Mouse (Mus musculus) neural tube, embryonic 15.5 days (tissue): ENCODE measurements around the gene Spata33. TPM values are rescaled to one million over a fixed set of nuclear protein-coding genes. Genes with fewer than 3 reads are reported as not detected.
"Not testable (repeated sequence)": the region's sequence is repeated elsewhere in the genome, so short reads cannot be mapped to it uniquely, and the experiment has no call there.

Experiments
- ATAC-seq: fragments of 200-750 bp; cut with Nextera tagmentation; 2 replicates; pipeline ENCODE4 v1.8.0; 2017; ENCODE audit warnings: mild to moderate bottlenecking, moderate TSS enrichment, moderate library complexity; ENCODE audit not compliant: low FRiP score
- H3K27ac ChIP-seq: fragments of 300-500 bp; sonication (generic); replicated peaks from 2 replicates; pipeline ENCODE4 v1.5.1; 2015; ENCODE audit warnings: mild to moderate bottlenecking, inconsistent platforms
- H3K27me3 ChIP-seq: fragments of 300-500 bp; sonication (generic); replicated peaks from 2 replicates; pipeline ENCODE4 v1.6.1; 2015; ENCODE audit warnings: inconsistent platforms
- H3K36me3 ChIP-seq: fragments of 300-500 bp; sonication (generic); 2 replicates; pipeline ENCODE4 v1.6.1; 2015; ENCODE audit warnings: inconsistent platforms
- H3K4me1 ChIP-seq: fragments of 300-500 bp; sonication (generic); 2 replicates; pipeline ENCODE4 v1.6.1; 2015; ENCODE audit warnings: inconsistent platforms
- H3K4me2 ChIP-seq: fragments of 300-500 bp; sonication (generic); 2 replicates; pipeline ENCODE4 v1.6.1; 2015; ENCODE audit warnings: inconsistent platforms, mild to moderate bottlenecking, moderate library complexity
- H3K4me3 ChIP-seq: fragments of 300-500 bp; sonication (generic); replicated peaks from 2 replicates; pipeline ENCODE4 v1.5.1; 2015; ENCODE audit warnings: mild to moderate bottlenecking, inconsistent platforms
- H3K9ac ChIP-seq: fragments of 300-500 bp; sonication (generic); replicated peaks from 2 replicates; pipeline ENCODE4 v1.6.1; 2015; ENCODE audit warnings: mild to moderate bottlenecking, inconsistent platforms
- H3K9me3 ChIP-seq: fragments of 300-500 bp; sonication (generic); replicated peaks from 2 replicates; pipeline ENCODE4 v1.6.1; 2016; ENCODE audit warnings: inconsistent platforms
- WGBS: fragments of 180-500 bp; shearing (Covaris S2); methylation state at CpG from one replicate; pipeline ENCODE4 v1.1.7; 2015; ENCODE audit warnings: mixed read lengths; 5-methylcytosine and 5-hydroxymethylcytosine counted together
- polyA plus RNA-seq: library from polyadenylated mRNA; unstranded; fragments of >200 nt; fragmentation: Nextera tagmentation; extraction: Ambion mirVana; gene quantifications from 2 replicates; pipeline ENCODE4 v1.2.1, GENCODE M21; 2015

Gene Spata33
- polyA plus RNA-seq = 6.5 and 6.6 TPM in 2 replicates

GRCm38 (mm10) chr8:123212321-123213117, at the start of gene Spata33, which contains the start of gene Chmp1a:
Gene Spata33, plus strand, starts transcription at chr8:123212832.
Gene Chmp1a, minus strand, starts transcription at chr8:123212763.
- Histone ChIP-seq H3K36me3 (peaks cover 25% of the 10 kb centered on the region), H3K27ac (peak within 1 kb of the TSS; percentile 66), H3K4me2 (peak within 1 kb of the TSS; percentile 91), H3K9me3 (no peaks in the 10 kb centered on the region), H3K4me1 (peaks cover 30% of the 10 kb centered on the region), H3K4me3 (peak within 1 kb of the TSS; percentile 94), H3K27me3 (no peaks in the 10 kb centered on the region), H3K9ac (peak within 1 kb of the TSS; percentile 99)
- WGBS = under 1% methylated on average over 69 of the region's 76 CpGs
- peak; percentile 95 for ATAC-seq

GRCm38 (mm10) chr8:123181391-123181790, 31.2 kb upstream of the Spata33 start:
- Histone ChIP-seq H3K27me3 (no peaks in the 10 kb centered on the region), H3K36me3 (no peaks in the 10 kb centered on the region), H3K4me3 (no peak overlapping the region), H3K4me2 (no peak overlapping the region), H3K27ac (no peak overlapping the region), H3K4me1 (no peaks in the 10 kb centered on the region), H3K9me3 (no peaks in the 10 kb centered on the region; the same call in 1 of the 2 replicates), H3K9ac (no peak overlapping the region)
- 70% methylated on average over 3 of the region's 3 CpGs for WGBS
- no peak for ATAC-seq

DNA sequence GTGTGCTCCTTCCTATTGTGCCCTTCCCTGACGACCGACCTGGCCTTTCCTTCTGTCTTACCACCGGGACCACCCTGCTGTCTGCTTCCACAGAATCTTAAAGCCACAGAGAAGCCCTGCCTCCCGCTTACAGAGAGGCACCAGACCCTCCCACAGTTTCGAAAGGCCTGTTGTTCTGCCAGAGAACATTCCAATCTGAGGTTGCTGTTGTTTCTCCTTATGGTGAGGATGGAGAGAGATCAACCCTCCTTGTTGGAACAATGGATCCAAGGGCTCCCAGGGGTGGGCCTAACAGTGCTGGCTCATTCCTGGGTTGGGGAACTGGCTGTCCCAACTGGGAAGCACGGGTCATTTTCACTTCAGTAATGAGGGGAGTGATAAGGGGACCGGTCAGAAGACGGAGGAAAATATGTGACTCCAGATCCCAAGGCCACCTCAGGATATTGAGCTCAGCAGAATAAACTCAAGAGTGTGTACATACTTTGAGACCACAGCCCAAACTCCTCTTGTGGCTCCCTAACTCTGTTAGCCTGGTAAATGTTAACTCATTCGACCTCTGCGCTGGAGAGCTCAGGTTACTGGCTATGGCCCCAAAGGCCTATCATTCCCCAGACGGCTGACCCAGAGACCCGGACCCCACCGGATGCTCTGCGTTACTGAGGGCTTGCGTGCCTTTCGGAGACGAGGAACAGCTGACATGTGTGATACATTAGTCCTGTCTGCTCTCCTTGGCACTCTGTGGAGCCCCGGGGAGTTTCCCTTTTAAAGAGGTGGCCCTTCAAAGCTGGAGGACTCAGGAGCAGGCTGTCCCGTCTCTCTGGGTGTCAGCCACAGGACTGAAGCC, 26.8 kb upstream of the Spata33 start, which contains the start of gene Dpep1:
Gene Dpep1, plus strand, starts transcription at position 677 of the 844 bp plus-strand sequence.
- Histone ChIP-seq H3K27me3 (no peaks in the 10 kb centered on the region), H3K9me3 (no peaks in the 10 kb centered on the region), H3K4me2 (no peak within 1 kb of the TSS), H3K36me3 (no peaks in the 10 kb centered on the region), H3K4me3 (no peak within 1 kb of the TSS), H3K27ac (no peak within 1 kb of the TSS), H3K9ac (no peak within 1 kb of the TSS), H3K4me1 (peaks cover 3% of the 10 kb centered on the region; the same call in 1 of the 2 replicates)
- WGBS = 51% methylated on average over 19 of the region's 19 CpGs
- ATAC-seq = no peak

DNA sequence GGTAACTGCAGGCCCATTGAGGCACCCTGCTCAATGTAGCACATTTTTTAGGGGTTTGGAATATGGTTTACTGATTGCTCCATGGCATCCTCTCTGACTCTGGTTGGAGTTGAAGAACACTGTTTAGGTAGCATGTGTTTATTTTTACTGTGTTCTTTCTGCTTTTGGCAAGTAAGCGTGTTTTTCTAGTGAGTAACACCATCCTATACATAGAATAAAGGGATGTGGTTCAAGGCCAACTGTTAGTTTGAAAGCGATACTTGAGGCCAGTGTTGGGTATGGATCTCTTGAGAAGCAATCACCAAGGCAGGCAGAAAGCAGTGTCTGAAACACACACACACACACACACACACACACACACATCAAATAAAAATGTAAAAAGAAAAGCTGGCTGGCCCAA, 24.6 kb upstream of the Spata33 start:
- Histone ChIP-seq H3K27me3 (no peaks in the 10 kb centered on the region), H3K4me3 (no peak overlapping the region), H3K4me2 (no peak overlapping the region), H3K36me3 (no peaks in the 10 kb centered on the region), H3K9ac (no peak overlapping the region), H3K27ac (no peak overlapping the region), H3K9me3 (no peaks in the 10 kb centered on the region), H3K4me1 (peaks cover 7% of the 10 kb centered on the region; the same call in 1 of the 2 replicates)
- ATAC-seq = no peak
- WGBS = 89% methylated on average over 2 of the region's 2 CpGs

DNA sequence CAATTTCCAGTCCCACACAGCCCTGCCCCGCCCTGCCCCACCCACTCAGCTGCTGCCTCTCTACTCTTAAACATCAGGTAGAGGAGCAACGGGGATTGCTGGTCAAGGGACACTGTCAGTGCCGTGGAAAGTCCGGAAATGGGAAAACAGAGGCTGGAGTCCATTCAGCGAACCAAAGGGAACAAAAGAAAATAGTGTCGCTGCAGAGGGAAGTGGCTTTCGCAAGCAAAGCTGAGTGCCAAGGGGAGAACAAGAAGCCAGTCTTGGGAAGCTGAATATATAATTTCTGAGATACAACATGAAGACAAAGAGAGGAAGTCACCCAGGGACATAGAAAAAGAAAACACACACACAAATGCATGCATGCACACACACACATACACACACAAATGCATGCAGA, 23.8 kb upstream of the Spata33 start:
- no peak for ATAC-seq
- no peak overlapping the region for H3K4me2 ChIP-seq
- no peak overlapping the region for H3K9ac ChIP-seq
- no peaks in the 10 kb centered on the region for H3K27me3 ChIP-seq
- H3K4me3 ChIP-seq = no peak overlapping the region
- WGBS = 80% methylated on average over 7 of the region's 7 CpGs
- peaks cover 7% of the 10 kb centered on the region; the same call in 1 of the 2 replicates for H3K4me1 ChIP-seq
- no peak overlapping the region for H3K27ac ChIP-seq
- no peaks in the 10 kb centered on the region for H3K36me3 ChIP-seq
- H3K9me3 ChIP-seq = no peaks in the 10 kb centered on the region

DNA sequence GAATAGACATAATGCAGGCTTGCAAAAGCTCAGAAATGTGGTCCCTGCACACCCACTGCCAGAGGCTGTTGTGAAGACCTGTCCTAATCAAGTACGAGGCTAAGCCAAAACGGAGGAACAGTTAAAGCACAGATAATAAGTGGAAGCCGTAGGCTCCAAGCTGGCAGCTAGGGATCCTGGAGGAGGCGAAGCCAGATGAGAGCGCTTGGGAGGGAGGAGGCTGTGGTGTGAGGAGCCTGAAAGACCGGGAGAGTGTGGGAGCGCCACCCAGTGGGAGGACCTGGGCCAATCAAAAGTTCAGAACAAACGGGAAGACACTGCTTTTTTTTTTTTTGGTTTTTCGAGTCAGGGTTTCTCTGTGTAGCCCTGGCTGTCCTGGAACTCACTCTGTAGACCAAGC, 22.0 kb upstream of the Spata33 start:
- H3K4me2 ChIP-seq = peak overlapping the region; percentile 32
- H3K36me3 ChIP-seq = no peaks in the 10 kb centered on the region
- no peaks in the 10 kb centered on the region for H3K9me3 ChIP-seq
- peaks cover 7% of the 10 kb centered on the region; the same call in 1 of the 2 replicates for H3K4me1 ChIP-seq
- H3K9ac ChIP-seq = no peak overlapping the region
- ATAC-seq = peak; percentile 55; the same call in 1 of the 2 replicates
- H3K4me3 ChIP-seq = no peak overlapping the region
- no peaks in the 10 kb centered on the region for H3K27me3 ChIP-seq
- no peak overlapping the region for H3K27ac ChIP-seq
- WGBS = 5% methylated on average over 9 of the region's 9 CpGs

DNA sequence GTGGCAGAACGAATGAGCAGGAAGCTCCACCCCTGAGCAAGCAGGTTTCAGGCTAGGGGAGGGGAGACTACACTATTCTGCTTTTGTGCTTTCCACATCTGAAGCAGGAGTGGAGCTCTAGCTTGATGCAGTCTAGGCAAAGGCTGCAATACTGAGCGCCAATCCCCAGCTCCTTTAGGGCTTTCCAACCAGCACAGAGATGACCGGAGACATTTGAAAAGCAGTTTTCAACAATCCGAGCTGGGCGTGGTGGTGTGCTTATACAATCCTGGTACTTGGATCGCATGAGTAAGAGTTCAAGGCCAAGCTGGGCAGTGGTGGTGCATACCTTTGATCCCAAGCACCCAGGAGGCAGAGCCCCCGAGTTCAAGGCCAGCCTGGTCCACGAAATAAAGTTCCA, 20.7 kb upstream of the Spata33 start:
- peaks cover 7% of the 10 kb centered on the region; the same call in 1 of the 2 replicates for H3K4me1 ChIP-seq
- no peak overlapping the region for H3K27ac ChIP-seq
- H3K36me3 ChIP-seq = no peaks in the 10 kb centered on the region
- ATAC-seq = no peak
- H3K27me3 ChIP-seq = no peaks in the 10 kb centered on the region
- WGBS = 60% methylated on average over 8 of the region's 8 CpGs
- H3K9ac ChIP-seq = no peak overlapping the region
- H3K4me3 ChIP-seq = no peak overlapping the region
- H3K4me2 ChIP-seq = no peak overlapping the region
- no peaks in the 10 kb centered on the region for H3K9me3 ChIP-seq

- H3K9me3 ChIP-seq = no peaks in the 10 kb centered on the region
- no peak for ATAC-seq
- H3K4me1 ChIP-seq = peaks cover 7% of the 10 kb centered on the region; the same call in 1 of the 2 replicates
- no peak overlapping the region for H3K9ac ChIP-seq
- no peak overlapping the region for H3K4me3 ChIP-seq
- no peaks in the 10 kb centered on the region for H3K27me3 ChIP-seq
- H3K36me3 ChIP-seq = no peaks in the 10 kb centered on the region
- 75% methylated on average over 9 of the region's 9 CpGs for WGBS
- no peak overlapping the region for H3K27ac ChIP-seq
- no peak overlapping the region for H3K4me2 ChIP-seq
Observed at GRCm38 (mm10) chr8:123193771-123194170, 18.9 kb upstream of the Spata33 start.

- H3K36me3 ChIP-seq, ATAC-seq, H3K27me3 ChIP-seq, H3K4me2 ChIP-seq, H3K9ac ChIP-seq, H3K4me3 ChIP-seq, H3K4me1 ChIP-seq, H3K27ac ChIP-seq, H3K9me3 ChIP-seq: not testable (repeated sequence)
- 76% methylated on average over 5 of the region's 5 CpGs for WGBS
Observed at GRCm38 (mm10) chr8:123197016-123197415, 15.6 kb upstream of the Spata33 start.

- H3K36me3 ChIP-seq = 0 out of 2 replicates have a peak, but pooled peaks cover 6% of the 10 kb centered on the region
- no peak overlapping the region for H3K27ac ChIP-seq
- H3K4me3 ChIP-seq = no peak overlapping the region
- H3K27me3 ChIP-seq = no peaks in the 10 kb centered on the region
- whole genome bisulfite sequencing = 72% methylated on average over 14 of the region's 14 CpGs
- ATAC-seq = no peak
- H3K4me2 ChIP-seq = no peak overlapping the region
- H3K4me1 ChIP-seq = peaks cover 3% of the 10 kb centered on the region
- no peaks in the 10 kb centered on the region for H3K9me3 ChIP-seq
- H3K9ac ChIP-seq = no peak overlapping the region
Observed at GRCm38 (mm10) chr8:123199864-123200263, 12.8 kb upstream of the Spata33 start.

DNA sequence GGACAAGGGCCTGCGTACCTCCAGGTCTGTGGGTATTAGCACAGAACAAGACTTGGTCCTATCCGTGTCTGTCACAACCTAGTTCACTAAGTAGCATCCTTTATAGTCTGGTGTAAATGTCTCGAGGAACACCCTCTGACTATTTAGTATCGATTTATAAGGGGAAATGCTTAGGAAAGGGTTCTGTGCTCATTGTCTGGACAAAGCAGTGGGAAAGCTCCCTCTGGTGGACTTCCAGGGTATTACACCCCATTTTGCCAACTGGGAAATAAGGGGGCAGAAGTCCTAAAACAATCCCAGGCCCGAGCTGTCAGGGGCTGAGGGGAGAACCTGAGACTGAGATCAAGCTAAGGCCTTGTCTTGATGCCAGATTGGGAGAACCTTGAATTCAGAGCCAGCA, 10.3 kb upstream of the Spata33 start:
- no peak overlapping the region for H3K4me2 ChIP-seq
- H3K9me3 ChIP-seq = no peaks in the 10 kb centered on the region
- H3K9ac ChIP-seq = 0 out of 2 replicates have a peak overlapping the region, but pooled peaks have one; percentile 26
- 0 out of 2 replicates have a peak overlapping the region, but pooled peaks have one; percentile 28 for H3K27ac ChIP-seq
- 20% methylated on average over 5 of the region's 5 CpGs for WGBS
- H3K27me3 ChIP-seq = no peaks in the 10 kb centered on the region
- peaks cover 24% of the 10 kb centered on the region for H3K36me3 ChIP-seq
- H3K4me3 ChIP-seq = no peak overlapping the region
- no peak for ATAC-seq
- peaks cover 3% of the 10 kb centered on the region for H3K4me1 ChIP-seq
